Mouse (Mus musculus): ENCODE results near the gene Gm43517.

Gm43517 gene

GRCm38 (mm10) chr12:49384876-49385630 is at the start of gene Gm43517:
TSS of gene Gm43517 (plus strand) at chr12:49385174.
- DNase-seq = no peak

GRCm38 (mm10) chr12:49349697-49350096 is 35.3 kb upstream of the Gm43517 start:
- DNase-seq = no peak

GRCm38 (mm10) chr12:49368931-49369330 is 16.0 kb upstream of the Gm43517 start:
- no peak for DNase-seq

GRCm38 (mm10) chr12:49372170-49372569 is 12.8 kb upstream of the Gm43517 start:
- no peak for DNase-seq

GRCm38 (mm10) chr12:49373176-49373575 is 11.8 kb upstream of the Gm43517 start:
- no peak for DNase-seq

GRCm38 (mm10) chr12:49373821-49374605 is 11.0 kb upstream of the Gm43517 start:
- DNase-seq = no peak

- no peak for DNase-seq
Observed at GRCm38 (mm10) chr12:49374606-49374995, 10.4 kb upstream of the Gm43517 start.

- no peak for DNase-seq
Observed at GRCm38 (mm10) chr12:49375427-49376317, 9.3 kb upstream of the Gm43517 start.

GRCm38 (mm10) chr12:49376318-49376992 is 8.5 kb upstream of the Gm43517 start:
- DNase-seq = no peak

GRCm38 (mm10) chr12:49377281-49377970 is 7.5 kb upstream of the Gm43517 start:
- DNase-seq = no peak

- DNase-seq = no peak
Observed at GRCm38 (mm10) chr12:49378920-49379319, 6.1 kb upstream of the Gm43517 start.

- DNase-seq = no peak
Observed at GRCm38 (mm10) chr12:49379446-49379845, 5.5 kb upstream of the Gm43517 start.

GRCm38 (mm10) chr12:49380442-49380841 is 4.5 kb upstream of the Gm43517 start:
- DNase-seq = no peak

GRCm38 (mm10) chr12:49381031-49381525 is 3.9 kb upstream of the Gm43517 start:
- no peak for DNase-seq

GRCm38 (mm10) chr12:49381721-49382365 is 3.1 kb upstream of the Gm43517 start:
- DNase-seq = no peak

GRCm38 (mm10) chr12:49382565-49383520 is 2.1 kb upstream of the Gm43517 start, which contains the start of gene Foxg1:
TSS of gene Foxg1 (plus strand) at chr12:49382660.
- no peak for DNase-seq

GRCm38 (mm10) chr12:49383521-49384133 is 1.3 kb upstream of the Gm43517 start:
- no peak for DNase-seq

GRCm38 (mm10) chr12:49384295-49384875 is 589 bp upstream of the Gm43517 start:
- DNase-seq = no peak

GRCm38 (mm10) chr12:49385631-49385990 is 637 bp downstream of the Gm43517 start:
- no peak for DNase-seq

All from B cell, adult 2 months (primary cell).